Comparison of ENCODE assay signal across 11 mouse cellular contexts in the genomic region with DNA sequence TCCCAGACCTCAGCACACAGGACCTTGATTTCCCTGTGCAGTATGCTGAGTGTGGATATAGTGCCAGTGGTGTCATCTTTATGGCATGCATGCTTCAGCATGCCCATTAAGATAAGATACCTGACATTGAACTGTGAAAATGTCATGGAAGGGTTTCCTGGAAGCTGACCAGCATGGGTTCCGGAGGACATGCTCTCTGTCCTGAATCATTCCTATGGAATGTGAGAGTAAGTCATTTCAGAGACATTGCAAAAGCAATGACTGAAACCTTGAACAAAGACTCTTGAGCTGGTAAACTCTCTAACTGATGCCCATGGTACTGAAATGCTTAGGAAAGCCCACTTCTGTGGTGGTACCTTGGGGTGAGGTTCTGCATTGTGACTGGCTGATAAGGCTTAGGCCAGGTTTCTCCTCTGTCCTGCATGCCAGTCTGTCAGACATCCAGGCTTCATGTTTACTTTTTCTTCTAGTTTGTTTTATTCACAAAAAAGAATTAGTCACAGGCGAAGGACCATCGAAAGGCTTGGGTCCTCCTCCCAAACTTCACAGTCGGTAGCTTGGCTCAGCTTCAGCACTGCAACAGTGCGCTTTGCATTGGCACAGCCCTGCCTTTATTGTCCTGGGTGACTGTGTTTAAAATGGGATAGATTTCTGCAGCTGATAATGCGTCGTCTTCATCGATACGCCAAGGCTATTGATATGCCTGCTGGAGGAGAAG.
A peak's percentile ranks its signal among the peaks of the same experiment; 100 is the strongest.
DNase-seq lines count a peak whose midpoint lies in the region; ATAC-seq and TF ChIP-seq lines count a peak whose summit lies in the region.
"Had no signal": no experiment of that assay in that cellular context is flagged by ENCODE, and none has a peak within 500 bp of the region (broad histone marks: within the 10 kb centered on the region; RNA-seq: fewer than 3 reads in every experiment).

No protein-coding gene starts in this region.

- TF ChIP-seq POLR2A in heart, adult 2 months (IDR thresholded peaks at IDR 0.05; ENCODE audit: insufficient read depth, low read depth, low read length): no peak

- H3K27ac ChIP-seq in hindbrain, embryonic 14.5 days: peak overlapping the region; percentile 66; the same call in 1 of the 2 replicates
- no peak overlapping the region; the same call in 1 of the 2 replicates for H3K27ac ChIP-seq in hindbrain, postnatal 0 days
- H3K27ac ChIP-seq in midbrain, embryonic 14.5 days (replicated peaks; ENCODE audit: low read depth, low read length): no peak overlapping the region
- H3K27ac ChIP-seq in heart, adult 2 months: no peak overlapping the region
- H3K27ac ChIP-seq: embryonic facial prominence, embryonic 10.5 days had no signal

- no peak overlapping the region for H3K4me3 ChIP-seq in hindbrain, embryonic 14.5 days (replicated peaks; ENCODE audit: low read length)
- no peak overlapping the region for H3K4me3 ChIP-seq in hindbrain, postnatal 0 days (ENCODE audit: low read length)
- H3K4me3 ChIP-seq in midbrain, embryonic 14.5 days (replicated peaks; ENCODE audit: low read depth, low read length): no peak overlapping the region
- H3K4me3 ChIP-seq in heart, adult 2 months: no peak overlapping the region
- H3K4me3 ChIP-seq: embryonic facial prominence, embryonic 10.5 days had no signal

- TF ChIP-seq CTCF in hindbrain, postnatal 0 days (IDR thresholded peaks at IDR 0.05; ENCODE audit: low read depth): no peak
- TF ChIP-seq CTCF in heart, adult 2 months (IDR thresholded peaks at IDR 0.05): no peak

- peaks cover 41% of the 10 kb centered on the region for H3K4me1 ChIP-seq in hindbrain, embryonic 14.5 days (replicated peaks; ENCODE audit: control insufficient read depth, insufficient read depth, low read length)
- peaks cover 30% of the 10 kb centered on the region for H3K4me1 ChIP-seq in hindbrain, postnatal 0 days (ENCODE audit: insufficient read depth, low read length)
- H3K4me1 ChIP-seq in midbrain, embryonic 14.5 days (ENCODE audit: control insufficient read depth, insufficient read depth, low read length): peaks cover 36% of the 10 kb centered on the region
- peaks cover 21% of the 10 kb centered on the region for H3K4me1 ChIP-seq in heart, adult 2 months (ENCODE audit: control insufficient read depth, insufficient read depth, low read length)

- no peak for TF ChIP-seq EP300 in heart, adult 2 months (IDR thresholded peaks at IDR 0.05; ENCODE audit: insufficient read depth, low read depth, low read length)

- no peaks in the 10 kb centered on the region for H3K27me3 ChIP-seq in hindbrain, embryonic 14.5 days (ENCODE audit: control insufficient read depth, insufficient read depth, low read length)
- H3K27me3 ChIP-seq in hindbrain, postnatal 0 days (ENCODE audit: insufficient read depth, low read length): no peaks in the 10 kb centered on the region
- no peaks in the 10 kb centered on the region for H3K27me3 ChIP-seq in midbrain, embryonic 14.5 days (ENCODE audit: control insufficient read depth, insufficient read depth, low read length)
- no peaks in the 10 kb centered on the region for H3K27me3 ChIP-seq in heart, adult 2 months (ENCODE audit: control insufficient read depth, insufficient read depth, low read length)

- intact Hi-C loops in heart, adult 2 months (cut with DNase I): no loop called here

- no peak for ATAC-seq in hindbrain, embryonic 14.5 days (ENCODE audit: low FRiP score)
- no peak for ATAC-seq in hindbrain, postnatal 0 days
- ATAC-seq in midbrain, embryonic 14.5 days (ENCODE audit: low FRiP score, low TSS enrichment): no peak

- H3K36me3 ChIP-seq in hindbrain, embryonic 14.5 days (replicated peaks; ENCODE audit: control insufficient read depth, insufficient read depth): no peaks in the 10 kb centered on the region; the same call in 1 of the 2 replicates
- H3K36me3 ChIP-seq in hindbrain, postnatal 0 days (ENCODE audit: insufficient read depth, low read length): no peaks in the 10 kb centered on the region
- H3K36me3 ChIP-seq in midbrain, embryonic 14.5 days (ENCODE audit: control insufficient read depth, insufficient read depth, low read length): no peaks in the 10 kb centered on the region
- H3K36me3 ChIP-seq in heart, adult 2 months (ENCODE audit: control insufficient read depth, insufficient read depth, low read length): peaks cover 10% of the 10 kb centered on the region

- no peak overlapping the region for H3K9ac ChIP-seq in hindbrain, embryonic 14.5 days
- no peak overlapping the region for H3K9ac ChIP-seq in hindbrain, postnatal 0 days (replicated peaks; ENCODE audit: low read length)
- H3K9ac ChIP-seq in midbrain, embryonic 14.5 days (replicated peaks; ENCODE audit: low read length): no peak overlapping the region
- H3K9ac ChIP-seq in heart, adult 2 months (ENCODE audit: low read depth, low read length): no peak overlapping the region

- 39% methylated on average over 9 of the region's 9 CpGs for WGBS in hindbrain, embryonic 14.5 days
- WGBS in hindbrain, postnatal 0 days: 23% methylated on average over 9 of the region's 9 CpGs
- 33% methylated on average over 9 of the region's 9 CpGs for WGBS in midbrain, embryonic 14.5 days
- WGBS in heart, adult 2 months: 64% methylated on average over 9 of the region's 9 CpGs

- no peaks in the 10 kb centered on the region; the same call in 1 of the 2 replicates for H3K79me2 ChIP-seq in heart, adult 2 months (replicated peaks; ENCODE audit: control insufficient read depth, insufficient read depth, low read length)

- DNase-seq in hindbrain, embryonic 14.5 days (ENCODE audit: low spot score): no peak
- no peak for DNase-seq in hindbrain, postnatal 0 days (ENCODE audit: low spot score)
- peak; percentile 75 for DNase-seq in Muller cell, postnatal 12 days (ENCODE audit: inconsistent ontology term)
- DNase-seq in adrenal gland, postnatal 25 days: peak; percentile 36
- peak; percentile 35 for DNase-seq in midbrain, embryonic 14.5 days
- DNase-seq in urinary bladder, postnatal 10 days (ENCODE audit: low spot score): no peak
- DNase-seq in heart, adult 2 months: no peak
- DNase-seq: cerebellum, adult 9-10 months; gastrocnemius, postnatal 14 days; kidney, adult 11 months had no signal

- no peaks in the 10 kb centered on the region for H3K9me3 ChIP-seq in hindbrain, embryonic 14.5 days (ENCODE audit: control insufficient read depth, low read length)
- no peaks in the 10 kb centered on the region for H3K9me3 ChIP-seq in hindbrain, postnatal 0 days (ENCODE audit: low read length)
- no peaks in the 10 kb centered on the region for H3K9me3 ChIP-seq in midbrain, embryonic 14.5 days (ENCODE audit: control insufficient read depth, low read length)
- H3K9me3 ChIP-seq: embryonic facial prominence, embryonic 10.5 days had no signal

- no peak overlapping the region for H3K4me2 ChIP-seq in hindbrain, embryonic 14.5 days (replicated peaks)
- no peak overlapping the region for H3K4me2 ChIP-seq in hindbrain, postnatal 0 days (ENCODE audit: low read depth, low read length)
- no peak overlapping the region for H3K4me2 ChIP-seq in midbrain, embryonic 14.5 days (ENCODE audit: low read length)

Comparison
In these comparisons a context has a peak if more than half of its experiments do, and no peak if none do; other contexts are left out.
1. DNase-seq: peak in Muller cell, postnatal 12 days (single experiment), adrenal gland, postnatal 25 days (single experiment) and midbrain, embryonic 14.5 days (single experiment); none in hindbrain, embryonic 14.5 days (single experiment), hindbrain, postnatal 0 days (single experiment), urinary bladder, postnatal 10 days (single experiment) and heart, adult 2 months (0 of 2).